Mouse (Mus musculus) thymus, postnatal 36 days (tissue): Measurements from ENCODE around the gene Fcgr3.
A peak's percentile ranks its signal among the peaks of the same experiment; 100 is the strongest.

Experiments used
- DNase-seq, 2 experiments: peaks; one replicate each; pipeline ENCODE4 v3.0.0; 2022; ENCODE audit warnings: mixed read lengths in 2 of 2

Fcgr3 gene

DNA sequence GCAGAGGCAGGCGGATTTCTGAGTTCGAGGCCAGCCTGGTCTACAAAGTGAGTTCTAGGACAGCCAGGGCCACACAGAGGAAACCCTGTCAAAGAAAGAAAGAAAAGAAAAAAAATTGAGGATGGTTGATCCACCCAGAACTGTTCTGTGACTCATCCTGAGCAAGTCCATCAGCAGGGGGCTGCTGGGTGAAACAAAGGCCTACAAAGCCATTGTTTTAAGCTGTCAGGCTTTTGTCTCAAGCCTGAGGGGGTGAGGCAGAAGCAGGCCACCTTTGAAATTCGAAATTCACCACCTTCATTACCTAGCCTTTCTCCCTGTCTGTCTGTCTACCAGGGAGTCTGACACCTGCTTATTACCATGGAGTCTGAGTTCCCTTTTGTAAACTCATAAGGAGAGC is 18.2 kb downstream of the Fcgr3 start:
- DNase-seq: no peak

DNA sequence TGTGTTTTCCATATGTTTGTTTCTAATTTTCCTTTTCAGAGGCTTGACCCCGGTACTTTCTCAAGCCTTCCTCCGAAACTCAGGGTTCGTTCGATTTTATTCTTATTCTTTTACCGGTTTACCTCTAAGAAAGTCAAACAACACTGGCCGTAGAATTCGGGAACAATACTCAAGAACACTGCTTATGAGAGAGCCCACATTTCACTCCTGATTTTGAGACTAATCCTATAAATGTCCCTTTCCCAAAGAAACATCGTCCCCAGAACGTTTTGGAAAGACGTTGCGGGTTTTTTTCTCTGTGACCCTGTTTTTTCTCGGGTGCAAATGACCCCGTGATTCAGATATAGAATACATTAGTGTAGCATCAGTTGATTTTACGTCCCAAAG is 19.7 kb downstream of the Fcgr3 start:
- no peak for DNase-seq

DNA sequence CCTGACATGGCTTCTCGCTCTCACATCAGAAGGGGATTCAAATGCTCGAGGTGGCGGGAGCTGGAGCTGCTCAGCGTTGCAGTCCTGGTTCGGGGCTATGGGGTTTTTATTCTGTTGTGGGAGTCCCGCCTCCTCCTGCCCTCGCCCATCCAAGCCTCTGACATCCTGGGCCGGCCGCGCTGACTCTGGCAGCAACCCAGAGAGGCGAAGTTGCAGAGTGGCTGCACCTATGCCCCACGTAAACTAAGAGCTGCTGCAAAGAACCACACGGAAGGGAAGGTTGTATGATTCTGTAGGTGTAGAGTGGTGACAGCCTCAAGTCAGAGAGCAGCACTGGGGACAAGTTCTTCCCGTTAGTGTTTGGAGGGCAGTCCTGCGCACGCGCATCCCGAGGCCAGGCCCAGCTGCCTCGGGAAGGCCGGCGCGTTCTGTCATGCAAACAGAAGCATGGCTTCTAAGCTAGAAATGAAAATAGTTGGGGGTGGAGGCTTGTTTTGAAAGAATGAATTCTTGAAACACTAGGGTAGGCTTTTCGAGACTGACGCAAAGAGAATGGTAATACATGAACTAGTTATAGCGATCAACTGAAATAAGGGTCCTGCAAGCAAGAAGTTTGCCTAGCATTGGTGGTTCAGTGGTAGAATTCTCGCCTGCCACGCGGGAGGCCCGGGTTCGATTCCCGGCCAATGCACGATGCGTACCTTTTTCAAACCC is 20.2 kb downstream of the Fcgr3 start:
- peak; percentile 82 for DNase-seq

DNA sequence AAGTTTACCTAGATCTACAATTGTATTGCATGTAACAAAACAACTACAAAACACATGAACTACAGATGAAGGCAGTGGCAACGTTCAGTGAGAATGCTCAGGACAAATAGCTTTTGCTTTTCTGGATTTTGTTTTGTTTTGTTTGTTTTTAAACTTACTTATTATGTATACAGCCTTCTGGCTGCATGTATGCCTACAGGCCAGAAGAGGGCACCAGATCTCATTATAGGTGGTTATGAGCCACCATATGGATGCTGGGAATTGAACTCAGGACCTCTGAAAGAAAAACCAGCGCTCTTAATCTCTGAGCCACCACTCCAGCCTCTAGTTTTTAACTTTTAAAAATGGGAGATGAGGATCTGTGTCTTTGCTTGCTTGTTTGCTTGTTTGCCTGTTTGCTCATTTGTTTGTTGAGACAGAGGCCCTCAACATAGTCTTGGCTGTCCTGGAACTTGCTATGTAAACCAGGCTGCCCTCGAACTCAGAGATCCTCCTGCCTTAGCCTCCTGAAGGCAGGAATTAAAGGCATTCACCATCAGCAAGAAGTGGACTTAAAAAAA is 21.1 kb downstream of the Fcgr3 start:
- no peak for DNase-seq

DNA sequence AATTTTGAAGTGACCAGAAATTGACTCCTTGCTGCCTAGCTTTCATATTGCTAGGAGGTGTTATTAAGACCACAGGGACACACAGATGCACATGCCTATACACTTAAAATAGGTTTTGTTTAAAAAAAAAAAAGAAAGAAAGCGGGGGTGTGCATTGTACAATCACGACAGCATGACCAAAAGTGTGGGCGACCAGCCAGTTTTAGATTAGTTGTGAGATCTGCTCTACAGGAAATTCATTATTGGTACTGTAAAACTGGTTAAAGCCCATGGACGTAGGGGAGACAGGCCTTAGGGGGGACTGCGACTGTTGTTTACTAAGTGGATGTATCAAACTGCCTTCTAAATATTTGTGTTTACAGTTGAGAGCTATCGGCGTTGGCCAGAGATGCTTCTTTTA is 24.9 kb downstream of the Fcgr3 start:
- DNase-seq: no peak

DNA sequence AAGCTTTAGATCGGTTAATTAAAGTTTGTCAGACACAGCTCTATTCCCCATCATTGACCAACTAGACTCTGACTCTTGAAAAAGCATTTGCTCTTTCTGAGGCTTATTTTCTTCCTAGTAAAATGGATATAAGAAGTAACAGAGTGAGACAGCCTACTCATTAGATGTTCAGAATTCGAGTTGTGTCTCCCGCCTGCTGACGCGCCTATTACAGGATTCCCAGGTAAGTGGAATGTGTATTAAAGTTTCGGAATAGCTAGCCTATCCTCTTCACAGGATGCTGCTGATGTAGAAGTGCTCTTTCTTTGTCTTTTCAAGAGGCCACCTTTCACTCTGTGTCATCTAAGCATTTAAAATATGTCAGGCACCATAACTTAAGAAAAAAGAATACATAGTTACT is 25.6 kb downstream of the Fcgr3 start:
- no peak for DNase-seq

DNA sequence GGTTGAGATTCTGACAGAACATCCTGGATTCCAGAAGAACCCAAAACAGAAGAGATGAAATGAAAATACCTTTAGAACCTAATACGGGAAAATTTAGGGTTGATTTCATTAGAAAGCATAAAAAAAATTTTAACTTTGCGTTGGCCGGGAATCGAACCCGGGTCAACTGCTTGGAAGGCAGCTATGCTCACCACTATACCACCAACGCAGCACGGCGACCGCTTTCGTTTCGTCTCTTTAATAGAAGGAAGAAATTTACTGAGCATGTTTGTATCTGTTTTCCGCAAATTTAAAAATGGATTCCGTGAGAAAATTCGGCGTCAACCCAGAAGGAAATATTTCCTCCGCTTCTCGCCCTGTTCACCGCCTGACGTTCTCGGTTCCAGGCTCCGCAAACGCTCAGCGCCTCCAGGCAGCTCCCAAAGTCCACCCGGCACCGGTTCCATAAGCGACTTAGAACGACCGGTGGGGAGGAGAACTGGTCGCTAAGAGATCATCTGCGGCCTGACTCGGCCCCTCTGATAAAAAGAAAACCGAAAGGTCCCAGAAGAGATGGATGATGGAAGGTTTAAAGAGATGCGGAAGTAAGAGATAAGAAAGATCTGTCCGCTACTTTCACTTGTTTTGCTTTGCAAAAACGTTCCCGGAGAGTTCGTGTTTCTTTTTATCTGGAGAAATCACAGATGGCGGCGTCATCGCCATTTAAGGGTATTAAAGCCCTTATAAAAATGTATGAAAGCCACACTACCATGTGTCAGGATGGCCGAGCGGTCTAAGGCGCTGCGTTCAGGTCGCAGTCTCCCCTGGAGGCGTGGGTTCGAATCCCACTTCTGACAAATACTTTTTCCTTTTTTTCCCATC is 26.6 kb downstream of the Fcgr3 start:
- DNase-seq: peak; percentile 66 to 72

DNA sequence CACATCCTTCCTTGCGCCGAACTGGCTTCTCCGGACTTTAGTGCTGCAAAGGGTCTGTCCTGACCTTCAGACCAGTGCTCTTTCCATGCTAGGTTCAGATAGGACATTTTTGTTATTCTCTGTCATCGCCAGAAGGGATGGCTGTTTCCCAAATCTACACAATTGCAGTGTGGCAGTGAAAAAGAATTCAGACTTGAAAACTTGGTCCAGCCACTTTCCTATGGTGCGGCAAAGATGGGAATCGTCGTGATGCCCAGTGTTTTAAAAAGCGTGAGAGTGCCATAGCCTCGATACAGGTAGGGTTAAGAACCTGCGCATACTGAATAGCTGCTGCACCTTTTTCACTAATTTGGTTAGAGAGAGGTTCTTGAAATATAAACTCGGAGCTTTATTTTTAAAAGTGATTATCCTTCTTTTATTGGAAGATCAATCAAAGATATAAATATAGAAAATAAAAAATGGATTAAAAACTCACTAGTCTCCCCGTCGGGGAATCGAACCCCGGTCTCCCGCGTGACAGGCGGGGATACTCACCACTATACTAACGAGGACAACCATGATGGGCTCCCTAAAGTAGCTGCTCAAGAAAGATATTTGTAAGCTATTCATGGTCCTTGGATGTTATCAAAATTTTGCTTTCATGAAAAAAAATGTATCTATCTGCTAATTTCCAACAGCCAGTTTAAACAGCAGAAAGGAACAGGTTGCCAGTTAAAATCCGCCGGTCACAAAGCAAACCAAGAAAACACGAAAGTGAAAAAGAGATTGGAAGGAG is 28.0 kb downstream of the Fcgr3 start:
- peak; percentile 65 to 71 for DNase-seq

DNA sequence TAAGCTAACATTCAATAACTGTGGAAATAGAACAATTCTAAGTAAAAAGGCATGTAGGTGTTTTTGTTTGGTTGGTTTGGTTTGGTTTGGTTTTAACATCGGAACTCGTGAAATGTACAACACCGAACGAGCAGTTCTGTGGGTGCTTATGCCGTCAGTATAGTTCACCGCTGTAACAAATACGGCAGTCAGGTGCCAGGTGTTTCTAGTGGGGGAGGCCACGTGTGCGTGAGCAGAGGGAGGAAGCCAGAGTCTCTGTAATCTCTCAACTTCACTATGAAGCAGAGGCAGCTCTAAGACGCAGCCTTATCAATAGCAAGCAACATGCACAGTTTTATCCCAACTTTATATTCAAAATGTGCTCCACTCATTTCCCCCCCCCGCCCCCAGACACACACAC is 29.1 kb downstream of the Fcgr3 start:
- DNase-seq: no peak

DNA sequence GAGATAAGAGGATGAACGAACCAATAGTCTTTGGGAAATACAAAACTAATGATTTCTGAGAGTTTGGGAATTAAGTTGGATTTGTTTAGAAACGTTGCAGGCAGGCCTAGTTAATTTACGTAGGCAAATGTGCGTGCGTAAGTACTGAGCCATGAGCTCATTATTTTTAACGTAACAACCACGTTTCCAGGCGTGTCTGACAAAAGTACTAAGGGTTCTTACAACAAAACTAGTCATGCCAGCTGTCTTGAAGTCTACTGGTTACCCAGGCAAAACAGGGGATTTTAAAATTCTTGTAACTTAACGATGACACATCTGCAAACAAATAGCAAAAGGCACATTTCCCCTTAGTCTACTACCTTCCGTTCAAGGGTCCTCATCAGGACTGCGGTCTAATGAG is 30.5 kb downstream of the Fcgr3 start:
- no peak for DNase-seq

DNA sequence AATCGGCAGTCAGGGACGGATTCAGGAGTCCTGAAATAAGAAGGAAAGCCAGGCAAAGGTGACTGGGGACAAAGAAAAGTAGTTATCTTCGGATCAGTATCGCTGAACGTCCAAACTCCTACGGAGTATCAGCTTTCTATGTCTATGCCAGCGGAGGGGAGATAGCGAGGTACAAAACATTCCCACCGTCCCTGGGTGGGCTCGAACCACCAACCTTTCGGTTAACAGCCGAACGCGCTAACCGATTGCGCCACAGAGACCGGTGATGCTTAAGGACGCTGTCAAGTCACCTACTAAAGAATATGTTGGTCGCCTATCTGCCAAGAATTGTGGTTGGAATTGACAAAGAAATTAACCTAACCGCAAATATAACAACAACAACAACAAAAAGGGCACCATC is 31.0 kb downstream of the Fcgr3 start:
- DNase-seq: peak; percentile 85 to 91

DNA sequence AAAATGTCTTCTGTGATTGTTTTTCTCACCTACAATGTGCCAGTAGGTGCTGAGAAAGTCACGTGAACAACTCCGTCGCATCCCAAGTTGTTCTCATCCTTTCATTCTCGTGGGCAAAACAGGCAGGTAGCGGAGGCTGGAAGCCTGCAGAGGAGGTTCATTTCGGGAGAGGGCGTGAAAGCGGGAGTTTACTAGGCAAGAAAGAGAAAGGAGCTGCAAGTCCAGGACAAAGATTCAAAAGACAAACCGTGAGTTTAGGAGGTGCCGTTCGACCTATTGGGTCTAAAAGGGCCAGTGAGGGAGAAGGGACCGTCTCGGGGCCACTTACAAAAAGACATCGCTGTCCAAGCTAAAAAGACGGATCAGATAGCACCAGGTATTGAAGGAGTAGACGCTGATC is 31.5 kb downstream of the Fcgr3 start:
- peak; percentile 11 to 14 for DNase-seq

DNA sequence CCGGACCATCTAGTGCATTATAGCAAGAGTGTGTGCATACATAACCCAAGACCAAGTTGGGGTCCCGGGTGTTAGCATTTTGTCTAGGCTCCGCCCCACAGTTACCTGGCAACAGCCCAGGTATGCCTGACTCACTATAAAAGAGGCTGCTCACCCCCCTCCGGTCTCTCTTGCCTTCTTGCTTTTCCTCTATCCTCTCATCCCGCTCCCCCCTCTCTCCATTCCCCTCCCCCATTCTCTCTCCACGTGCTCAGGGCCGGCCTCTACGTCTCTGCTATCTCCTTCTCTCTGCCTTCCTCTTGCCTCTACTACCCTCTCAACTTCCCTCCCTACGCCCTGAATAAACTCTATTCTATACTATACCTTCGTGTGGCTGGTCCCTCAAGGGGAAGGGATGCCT is 32.0 kb downstream of the Fcgr3 start:
- peak; percentile 3 to 12 for DNase-seq

DNA sequence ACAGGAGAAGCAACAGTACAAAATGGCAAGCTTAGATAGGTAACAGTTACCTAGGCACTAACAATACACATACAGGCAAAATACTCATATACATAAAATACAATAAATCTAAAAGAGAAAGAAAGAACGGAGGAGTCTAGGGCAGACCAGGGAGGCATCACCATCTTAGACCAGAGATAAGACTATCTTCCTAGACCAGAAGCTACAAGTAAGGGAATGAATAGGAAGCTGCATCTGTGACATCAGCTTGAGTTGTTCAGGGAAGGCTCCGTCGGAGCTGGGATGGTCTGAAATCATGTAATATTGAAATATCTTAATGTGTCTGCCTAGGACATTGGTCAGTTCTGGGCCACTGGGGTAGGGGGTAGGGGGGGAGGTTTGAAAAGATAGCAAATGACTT is 33.0 kb downstream of the Fcgr3 start:
- DNase-seq: no peak

DNA sequence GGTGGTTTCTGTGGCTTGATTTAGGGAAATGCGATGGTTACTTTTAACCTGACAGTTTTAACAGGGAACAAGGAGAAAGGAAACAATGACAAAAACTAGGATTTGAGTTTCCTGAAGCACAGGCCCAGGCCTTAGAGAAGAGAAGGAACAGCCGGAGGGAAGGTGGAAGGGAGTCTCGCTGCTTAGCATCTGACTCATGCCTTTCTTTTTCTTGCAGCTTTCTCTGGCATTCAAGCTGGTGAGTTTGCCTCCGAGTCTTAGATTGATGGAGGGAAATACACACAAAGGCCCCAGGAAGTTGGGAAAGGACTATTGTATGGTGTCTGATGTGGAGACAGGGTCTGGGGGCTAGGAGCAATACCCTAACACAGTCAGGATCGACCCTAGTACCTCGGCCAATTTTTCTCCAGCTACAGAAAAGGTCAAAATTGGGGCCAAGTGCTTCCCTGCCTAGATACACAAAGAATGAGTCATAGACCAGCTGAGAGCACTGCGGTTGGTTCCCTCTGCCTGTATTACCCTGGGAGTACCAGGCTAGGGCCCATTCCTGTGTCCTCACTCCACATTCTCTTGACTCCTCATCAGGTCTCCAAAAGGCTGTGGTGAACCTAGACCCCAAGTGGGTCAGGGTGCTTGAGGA is 45.3 kb downstream of the Fcgr3 start:
- DNase-seq: no peak

DNA sequence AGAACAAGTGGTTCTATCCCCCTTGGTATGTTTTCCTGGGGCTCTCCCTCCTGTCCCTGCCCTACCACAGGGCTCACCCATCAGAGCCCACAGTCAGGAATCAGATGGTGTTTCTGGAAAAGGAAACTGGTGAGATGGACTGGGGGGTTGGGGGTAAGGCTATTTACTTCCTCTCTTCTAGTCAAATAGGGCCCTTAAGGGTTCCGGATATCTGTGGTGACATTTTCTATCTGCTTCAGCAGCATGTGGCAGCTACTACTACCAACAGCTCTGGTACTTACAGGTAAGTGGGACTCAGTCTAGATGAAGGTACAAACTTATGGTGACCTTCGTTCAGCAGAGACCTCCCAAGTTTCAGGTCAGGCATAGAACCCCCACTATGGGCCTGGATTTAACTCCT is 46.0 kb downstream of the Fcgr3 start, which contains the start of gene Fcgr4:
TSS of gene Fcgr4 (plus strand) at position 184 of the 400 bp plus-strand sequence.
- DNase-seq: no peak

DNA sequence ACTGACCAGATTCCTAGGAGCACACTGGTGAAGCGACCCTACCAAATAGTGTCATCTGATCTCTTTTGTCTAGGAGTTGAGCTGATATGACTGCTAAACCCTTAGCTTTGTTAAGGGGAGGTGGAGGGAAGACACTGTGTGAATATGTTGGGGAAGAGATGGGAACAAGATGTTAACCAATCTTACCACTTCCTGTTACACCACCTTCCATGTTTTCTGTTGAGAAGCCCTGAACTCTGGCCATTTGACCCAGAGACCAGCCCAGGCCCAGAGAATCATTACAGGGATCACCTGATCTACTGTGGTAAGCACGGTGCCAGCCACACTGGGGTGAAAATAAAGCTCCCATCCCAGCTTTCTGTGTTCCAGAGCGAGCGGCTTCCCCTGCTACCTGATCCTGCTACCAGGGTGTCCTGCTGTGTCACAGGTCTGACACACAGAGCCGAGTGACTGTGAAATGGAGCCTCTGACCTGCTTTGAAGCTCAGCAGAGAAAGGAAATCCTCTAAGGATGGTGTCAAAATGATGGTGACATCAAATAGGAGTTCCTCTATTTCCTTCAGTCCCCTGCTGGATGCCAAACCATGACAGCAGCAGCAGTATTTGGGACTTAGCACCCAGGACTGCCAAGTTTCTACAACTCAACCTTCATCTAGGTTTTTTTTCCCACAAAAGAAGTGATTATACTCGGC is 47.1 kb downstream of the Fcgr3 start:
- no peak for DNase-seq

DNA sequence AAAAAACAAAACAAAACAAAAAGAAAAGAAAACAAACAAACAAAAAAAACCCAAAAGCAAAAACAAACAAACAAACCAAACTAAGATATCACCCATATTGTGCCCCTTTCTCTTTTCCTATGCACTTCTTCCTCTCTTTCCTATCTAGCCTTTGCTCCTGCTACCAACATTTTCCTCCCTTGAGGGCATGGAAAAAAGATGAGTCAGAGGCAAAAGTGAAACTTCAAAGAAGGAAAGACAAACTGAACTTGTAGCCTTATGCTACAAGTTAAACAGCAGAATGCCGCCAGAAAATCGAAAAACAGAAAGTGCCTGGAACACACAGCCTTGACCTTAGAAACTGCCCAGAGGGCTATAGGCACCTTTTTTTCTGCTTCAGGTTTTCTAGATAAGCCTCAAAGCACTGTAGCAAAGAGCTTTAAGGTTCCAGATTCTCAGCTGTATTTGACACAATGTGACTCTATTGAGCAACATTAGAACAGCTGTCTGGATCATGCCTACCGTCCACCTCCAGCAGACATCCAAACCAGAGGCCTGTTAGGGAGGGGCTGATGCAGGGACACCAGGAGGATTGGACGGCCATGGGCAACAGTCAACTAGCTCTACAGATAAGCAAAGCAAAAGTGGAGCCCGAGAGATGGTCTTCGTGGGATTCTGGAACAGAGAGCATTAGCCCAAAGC is 47.9 kb downstream of the Fcgr3 start:
- no peak for DNase-seq

DNA sequence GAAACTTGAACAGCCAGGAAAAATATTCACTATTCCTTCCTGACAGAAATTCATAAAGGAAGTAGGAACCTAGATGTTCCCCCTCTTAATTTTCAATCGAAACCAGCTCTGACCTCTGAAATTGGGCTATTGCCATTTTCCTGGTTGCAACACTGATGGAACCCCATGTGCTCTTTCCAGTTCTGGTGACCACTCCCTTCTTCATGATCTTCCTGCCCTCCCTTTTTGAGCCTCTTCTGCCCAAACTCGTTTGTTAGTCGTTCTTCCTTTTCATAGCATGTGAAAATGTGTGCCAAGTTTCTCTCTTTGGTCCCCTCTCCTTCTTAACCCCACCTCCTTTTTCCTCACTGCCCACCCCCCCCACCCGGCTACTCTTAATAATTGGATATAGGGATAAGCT is 53.0 kb downstream of the Fcgr3 start:
- no peak for DNase-seq

DNA sequence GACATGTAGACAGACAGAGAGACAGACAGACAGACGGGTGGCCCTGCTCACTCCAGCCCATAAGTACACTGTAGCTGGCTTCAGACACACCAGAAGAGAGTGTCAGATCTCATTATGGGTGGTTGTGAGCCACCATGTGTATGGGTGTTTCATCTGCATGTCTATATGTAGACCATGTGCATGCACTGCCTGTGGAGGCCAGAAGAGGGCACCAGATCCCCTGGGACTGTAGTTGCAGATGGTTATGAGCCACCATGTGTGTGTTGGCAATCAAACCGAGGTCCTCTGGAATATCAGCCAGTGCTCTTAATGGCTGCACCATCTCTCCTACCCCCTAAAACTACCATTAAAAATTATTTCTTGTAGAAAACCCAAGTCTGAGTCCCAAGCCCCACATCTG is 57.8 kb downstream of the Fcgr3 start:
- DNase-seq: peak in 1 of 2 experiments; percentile 24

DNA sequence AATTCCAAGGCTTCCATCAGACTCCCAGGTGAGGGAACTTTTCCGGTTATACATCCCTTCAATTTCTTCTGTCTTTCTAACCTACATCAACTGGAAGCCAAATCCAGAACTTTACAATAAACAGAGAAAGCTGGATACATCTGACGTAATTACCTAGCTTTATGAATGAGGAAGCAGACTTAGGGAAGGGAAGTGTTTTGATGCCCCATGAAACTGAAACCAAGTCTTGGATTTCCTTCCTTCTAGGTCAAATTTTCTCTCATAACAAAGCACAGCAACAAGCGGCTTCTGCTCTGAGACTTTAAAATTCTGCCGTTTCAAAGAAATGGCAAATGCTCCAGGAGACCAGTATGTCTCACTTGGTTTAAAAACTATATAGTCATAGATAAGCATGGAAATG is 58.4 kb downstream of the Fcgr3 start:
- DNase-seq: no peak
